8 mouse cellular contexts compared by ENCODE assay signal in genomic region chr5:122059060-122060017, GRCm38 (mm10). TPM values are rescaled to one million over a fixed set of nuclear protein-coding genes. Genes with fewer than 3 reads are reported as not detected.
DNase-seq lines count a peak whose midpoint lies in the region; ATAC-seq lines count a peak whose summit lies in the region.

No protein-coding gene starts in this region.

- H3K36me3 ChIP-seq in forebrain, embryonic 16.5 days (ENCODE audit: control insufficient read depth, insufficient read depth), result no peaks in the 10 kb centered on the region
- no peaks in the 10 kb centered on the region for H3K36me3 ChIP-seq in hindbrain, embryonic 13.5 days
- no peaks in the 10 kb centered on the region for H3K36me3 ChIP-seq in liver, embryonic 11.5 days (ENCODE audit: control insufficient read depth, insufficient read depth, low read length)

- H3K27ac ChIP-seq in forebrain, embryonic 16.5 days (ENCODE audit: low read length), result no peak overlapping the region
- no peak overlapping the region for H3K27ac ChIP-seq in hindbrain, embryonic 13.5 days
- no peak overlapping the region for H3K27ac ChIP-seq in liver, embryonic 11.5 days (ENCODE audit: low read depth, low read length)

- H3K4me3 ChIP-seq in forebrain, embryonic 16.5 days (replicated peaks; ENCODE audit: low read length), result no peak overlapping the region
- H3K4me3 ChIP-seq in hindbrain, embryonic 13.5 days, result peak overlapping the region; percentile 20; the same call in 1 of the 2 replicates
- H3K4me3 ChIP-seq in liver, embryonic 11.5 days (ENCODE audit: low read depth, low read length), result 0 out of 2 replicates have a peak overlapping the region, but pooled peaks have one; percentile 1

- intact Hi-C loops in left cerebral cortex, postnatal 4 days (cut with DNase I), result loop anchor here (10.0 kb wide), 2 partner anchors 115 to 165 kb away; no protein-coding TSS in a partner anchor

- ATAC-seq in forebrain, embryonic 16.5 days, result peak; percentile 32; the same call in 1 of the 2 replicates
- no peak; the same call in 1 of the 2 replicates for ATAC-seq in hindbrain, embryonic 13.5 days (ENCODE audit: low FRiP score)
- ATAC-seq in liver, embryonic 11.5 days (replicated peaks; ENCODE audit: low FRiP score), result no peak
- ATAC-seq in monocyte, adult 5-6 weeks (replicated peaks; ENCODE audit: insufficient number of reproducible peaks, low FRiP score, low TSS enrichment, poor library complexity, severe bottlenecking), result 0 out of 2 replicates have a peak, but pooled peaks have one; percentile 44

- 25% methylated on average over 39 of the region's 39 CpGs for WGBS in forebrain, embryonic 16.5 days
- WGBS in hindbrain, embryonic 13.5 days, result 27% methylated on average over 39 of the region's 39 CpGs
- WGBS in liver, embryonic 11.5 days, result 26% methylated on average over 38 of the region's 39 CpGs

- H3K9me3 ChIP-seq in forebrain, embryonic 16.5 days (ENCODE audit: control insufficient read depth, low read length), result peaks cover 4% of the 10 kb centered on the region; the same call in 1 of the 2 replicates
- no peaks in the 10 kb centered on the region for H3K9me3 ChIP-seq in hindbrain, embryonic 13.5 days
- no peaks in the 10 kb centered on the region for H3K9me3 ChIP-seq in liver, embryonic 11.5 days (ENCODE audit: control insufficient read depth, low read length)

- peaks cover 3% of the 10 kb centered on the region; the same call in 1 of the 2 replicates for H3K27me3 ChIP-seq in forebrain, embryonic 16.5 days (replicated peaks; ENCODE audit: control insufficient read depth, insufficient read depth, low read length)
- 0 out of 2 replicates have a peak, but pooled peaks cover 3% of the 10 kb centered on the region for H3K27me3 ChIP-seq in hindbrain, embryonic 13.5 days
- no peaks in the 10 kb centered on the region; the same call in 1 of the 2 replicates for H3K27me3 ChIP-seq in liver, embryonic 11.5 days (replicated peaks; ENCODE audit: control insufficient read depth, insufficient read depth, low read length)

- DNase-seq in left cerebral cortex, postnatal 4 days, result peak; percentile 75
- DNase-seq in left cerebral cortex, adult 9 months (ENCODE audit: low spot score in 2 of 2), result no peak
- DNase-seq in cerebellum, adult 18-20 months, result peak; percentile 63 to 75
- peak; percentile 69 for DNase-seq in liver, embryonic 11.5 days (ENCODE audit: low spot score)
- peak; percentile 12 to 38 for DNase-seq in thymus, postnatal 36 days

- H3K4me2 ChIP-seq in forebrain, embryonic 16.5 days (ENCODE audit: low read length), result peak overlapping the region; percentile 47
- peak overlapping the region; percentile 46 for H3K4me2 ChIP-seq in hindbrain, embryonic 13.5 days
- peak overlapping the region; percentile 50 for H3K4me2 ChIP-seq in liver, embryonic 11.5 days

- no peak overlapping the region for H3K9ac ChIP-seq in forebrain, embryonic 16.5 days (replicated peaks; ENCODE audit: low read depth, low read length)
- peak overlapping the region; percentile 24; the same call in 1 of the 2 replicates for H3K9ac ChIP-seq in hindbrain, embryonic 13.5 days
- H3K9ac ChIP-seq in liver, embryonic 11.5 days (ENCODE audit: low read depth, low read length), result no peak overlapping the region

- H3K4me1 ChIP-seq in forebrain, embryonic 16.5 days (replicated peaks; ENCODE audit: control insufficient read depth, insufficient read depth, low read length), result peaks cover 13% of the 10 kb centered on the region
- H3K4me1 ChIP-seq in hindbrain, embryonic 13.5 days (replicated peaks), result peaks cover 27% of the 10 kb centered on the region
- no peaks in the 10 kb centered on the region for H3K4me1 ChIP-seq in liver, embryonic 11.5 days (replicated peaks; ENCODE audit: control insufficient read depth, insufficient read depth, low read length)

RNA-seq across cellular contexts. Expression of gene Cux2, which starts 9.4 kb away (rescaled TPM):
- total RNA-seq in left cerebral cortex, postnatal 4 days (2021), result 100 to 1,000 TPM; 182 to 239 TPM
- polyA plus RNA-seq in forebrain, embryonic 16.5 days (2015; fragmentation: Nextera tagmentation; extraction: Ambion mirVana), result 32.0 and 36.2 TPM in 2 replicates
- 28.1 and 29.1 TPM in 2 replicates for polyA plus RNA-seq in hindbrain, embryonic 13.5 days (2015; fragmentation: Nextera tagmentation; extraction: Ambion mirVana)
- polyA plus RNA-seq in liver, embryonic 11.5 days (2014; fragmentation: Nextera tagmentation; extraction: Ambion mirVana), result 4.9 and 5.2 TPM in 2 replicates
- total RNA-seq in monocyte, adult 5-6 weeks (2017), result not detected in 3 replicates

RNA-seq across cellular contexts. Expression of gene Myl2, which starts 41.4 kb away (rescaled TPM):
- not detected for total RNA-seq in left cerebral cortex, postnatal 4 days (2021)
- 0.44 and 1.0 TPM in 2 replicates for polyA plus RNA-seq in forebrain, embryonic 16.5 days (2015; fragmentation: Nextera tagmentation; extraction: Ambion mirVana)
- 3.7 and 7.3 TPM in 2 replicates for polyA plus RNA-seq in hindbrain, embryonic 13.5 days (2015; fragmentation: Nextera tagmentation; extraction: Ambion mirVana)
- 9.9 and 20.9 TPM in 2 replicates for polyA plus RNA-seq in liver, embryonic 11.5 days (2014; fragmentation: Nextera tagmentation; extraction: Ambion mirVana)
- total RNA-seq in monocyte, adult 5-6 weeks (2017), result not detected in 3 replicates

Comparison
In these comparisons a context has a peak if more than half of its experiments do, and no peak if none do; other contexts are left out.
1. DNase-seq: peak in left cerebral cortex, postnatal 4 days (single experiment), cerebellum, adult 18-20 months (2 of 2), liver, embryonic 11.5 days (single experiment) and thymus, postnatal 36 days (2 of 2); none in left cerebral cortex, adult 9 months (0 of 2).
2. ATAC-seq: peak in forebrain, embryonic 16.5 days (single experiment) and monocyte, adult 5-6 weeks (single experiment); none in hindbrain, embryonic 13.5 days (single experiment) and liver, embryonic 11.5 days (single experiment).
3. Peak in every context shown above with its lines, with median percentiles within 50 percentile points of each other: H3K4me2 ChIP-seq.